Mouse (Mus musculus): Measurements from ENCODE around the gene Dync1h1.

DNA sequence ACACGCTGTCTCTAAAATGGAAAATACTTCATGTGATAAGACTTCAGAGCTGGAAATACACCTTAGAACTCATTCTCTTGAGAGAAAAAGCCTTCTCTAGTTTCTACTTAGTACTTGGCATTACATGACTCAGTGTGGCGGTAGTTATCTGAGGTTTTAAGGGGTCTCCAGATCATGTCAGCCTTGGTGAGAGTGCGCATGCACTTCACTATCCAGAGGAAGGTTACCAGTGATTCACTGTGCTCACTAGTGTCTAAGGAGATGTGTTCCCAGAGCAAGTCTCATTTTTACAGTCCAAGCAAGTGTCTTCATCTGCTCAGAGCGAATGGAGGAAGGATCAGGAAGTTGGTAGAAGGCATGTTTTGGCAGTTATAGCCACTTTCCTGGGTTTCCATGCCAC lies 28.9 kb upstream of the Dync1h1 start:
- no peak for TF ChIP-seq POLR2A (IDR thresholded peaks at IDR 0.05; ENCODE audit: control insufficient read depth, low read depth, low read length)
- TF ChIP-seq CTCF (IDR thresholded peaks at IDR 0.05; ENCODE audit: control insufficient read depth, insufficient read depth, insufficient replicate concordance, low read depth, low read length), result no peak
